Mouse (Mus musculus) liver, embryonic 12.5 days (tissue): ENCODE measurements around the gene Syngr2. TPM values are rescaled to one million over a fixed set of nuclear protein-coding genes. Genes with fewer than 3 reads are reported as not detected.
A peak's percentile ranks its signal among the peaks of the same experiment; 100 is the strongest.

Experiments used
- ATAC-seq: fragments of 200-750 bp; cut with Nextera tagmentation; 2 replicates; pipeline ENCODE4 v1.8.0; 2017; ENCODE audit warnings: moderate number of reproducible peaks, mild to moderate bottlenecking, moderate library complexity
- H3K27ac ChIP-seq: fragments of 300-500 bp; sonication (generic); 2 replicates; pipeline ENCODE4 v1.5.1; 2016; ENCODE audit warnings: mild to moderate bottlenecking
- H3K27me3 ChIP-seq: fragments of 300-500 bp; sonication (generic); replicated peaks from 2 replicates; pipeline ENCODE4 v1.6.1; 2016; ENCODE audit warnings: mild to moderate bottlenecking, moderate library complexity
- H3K36me3 ChIP-seq: fragments of 300-500 bp; sonication (generic); 2 replicates; pipeline ENCODE4 v1.6.1; 2016; ENCODE audit warnings: mild to moderate bottlenecking, moderate library complexity
- H3K4me1 ChIP-seq: fragments of 300-500 bp; sonication (generic); 2 replicates; pipeline ENCODE4 v1.6.1; 2016
- H3K4me2 ChIP-seq: fragments of 300-500 bp; sonication (generic); 2 replicates; pipeline ENCODE4 v1.6.1; 2016; ENCODE audit warnings: mild to moderate bottlenecking, moderate library complexity
- H3K4me3 ChIP-seq: fragments of 300-500 bp; sonication (generic); 2 replicates; pipeline ENCODE4 v1.5.1; 2016; ENCODE audit warnings: mild to moderate bottlenecking, moderate library complexity
- H3K9ac ChIP-seq: fragments of 300-500 bp; sonication (generic); 2 replicates; pipeline ENCODE4 v1.6.1; 2016; ENCODE audit warnings: mild to moderate bottlenecking, moderate library complexity
- H3K9me3 ChIP-seq: fragments of 300-500 bp; sonication (generic); replicated peaks from 2 replicates; pipeline ENCODE4 v1.6.1; 2016; ENCODE audit warnings: mild to moderate bottlenecking, moderate library complexity
- WGBS: fragments of 180-500 bp; shearing (Covaris S2); methylation state at CpG from one replicate; pipeline ENCODE4 v1.1.7; 2016; ENCODE audit not compliant: insufficient replicate concordance; 5-methylcytosine and 5-hydroxymethylcytosine counted together
- polyA plus RNA-seq: library from polyadenylated mRNA; unstranded; fragments of >200 nt; fragmentation: Nextera tagmentation; extraction: Ambion mirVana; gene quantifications from 2 replicates; pipeline ENCODE4 v1.2.1, GENCODE M21; 2016

The Syngr2 gene
- polyA plus RNA-seq, 1 experiment from 2014 or later, result 66.4 TPM

DNA sequence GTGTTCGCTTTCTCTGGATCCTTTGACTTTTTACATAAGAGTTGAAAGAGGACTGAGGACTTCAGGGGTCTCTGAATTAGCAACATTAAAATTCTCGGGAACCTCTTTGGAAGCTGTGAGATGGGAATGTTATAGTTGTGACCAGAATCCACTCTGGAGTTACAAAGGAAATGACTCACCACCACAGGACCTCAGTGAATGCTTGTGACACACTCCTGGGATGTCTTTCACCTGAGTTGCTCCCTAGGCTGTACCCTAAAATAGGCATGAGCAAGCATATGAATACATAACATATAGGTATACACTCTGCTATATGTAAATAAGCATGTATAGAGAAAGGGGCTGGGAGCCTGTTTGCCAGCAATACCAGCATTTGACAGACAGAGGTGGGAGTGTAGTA is 34.0 kb downstream of the Syngr2 start:
- Histone ChIP-seq H3K4me2 (no peak overlapping the region), H3K27me3 (no peaks in the 10 kb centered on the region), H3K4me1 (peaks cover 56% of the 10 kb centered on the region), H3K9ac (no peak overlapping the region), H3K4me3 (no peak overlapping the region), H3K27ac (no peak overlapping the region), H3K9me3 (no peaks in the 10 kb centered on the region), H3K36me3 (no peaks in the 10 kb centered on the region)
- no peak for ATAC-seq
- WGBS, result 61% methylated on average over 2 of the region's 2 CpGs

DNA sequence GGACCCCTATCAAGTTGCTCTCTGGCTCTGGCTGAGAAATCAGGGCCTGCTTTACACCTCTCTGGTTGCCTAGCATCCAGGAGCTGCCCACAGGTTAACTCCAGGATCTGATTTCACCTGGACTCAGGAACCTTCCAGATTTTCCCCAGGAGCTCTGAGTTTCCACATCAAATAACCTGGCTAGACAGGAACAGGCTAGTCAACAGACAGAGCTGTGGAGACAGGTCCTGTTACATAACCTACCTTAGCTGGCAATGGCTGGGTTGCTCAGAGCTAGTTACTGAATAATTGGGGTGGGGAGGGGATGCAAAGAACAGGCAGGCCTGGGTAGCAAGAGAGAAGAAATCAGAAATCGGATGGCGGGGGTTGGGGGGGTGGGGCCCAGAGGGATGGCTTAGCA is 35.5 kb downstream of the Syngr2 start:
- Histone ChIP-seq H3K9ac (no peak overlapping the region), H3K27me3 (no peaks in the 10 kb centered on the region), H3K27ac (peak overlapping the region; percentile 57), H3K4me1 (peaks cover 44% of the 10 kb centered on the region), H3K4me2 (no peak overlapping the region), H3K36me3 (no peaks in the 10 kb centered on the region), H3K4me3 (no peak overlapping the region), H3K9me3 (no peaks in the 10 kb centered on the region)
- 45% methylated on average over 2 of the region's 2 CpGs for WGBS
- ATAC-seq, result no peak

- peaks cover 44% of the 10 kb centered on the region for H3K4me1 ChIP-seq
- no peak for ATAC-seq
- 58% methylated on average over 2 of the region's 2 CpGs for whole genome bisulfite sequencing
- H3K4me3 ChIP-seq, result no peak overlapping the region
- H3K9me3 ChIP-seq, result no peaks in the 10 kb centered on the region
- peaks cover 5% of the 10 kb centered on the region for H3K36me3 ChIP-seq
- no peak overlapping the region for H3K4me2 ChIP-seq
- no peak overlapping the region for H3K9ac ChIP-seq
- H3K27ac ChIP-seq, result no peak overlapping the region
- H3K27me3 ChIP-seq, result no peaks in the 10 kb centered on the region
Measured at GRCm38 (mm10) chr11:117845651-117846050, 36.2 kb downstream of the Syngr2 start.

DNA sequence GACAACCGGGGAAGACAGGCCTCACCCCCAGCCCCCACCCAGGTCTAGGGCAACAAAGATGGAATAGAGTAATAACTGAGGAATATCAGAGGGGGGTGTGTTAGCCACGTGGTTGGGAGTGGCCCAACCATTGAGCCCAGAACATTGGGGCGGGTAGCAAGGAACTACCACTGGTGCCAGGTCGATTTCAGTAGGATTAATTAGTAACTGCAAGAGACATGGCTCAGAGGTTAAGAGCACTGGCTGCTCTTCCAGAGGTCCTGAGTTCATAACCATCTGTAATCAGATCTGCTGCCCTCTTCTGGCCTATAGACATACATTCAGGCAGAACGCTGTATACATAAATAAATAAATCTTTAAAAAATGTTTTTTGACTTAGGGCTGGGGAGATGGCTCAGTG is 37.2 kb downstream of the Syngr2 start:
- peaks cover 14% of the 10 kb centered on the region for H3K36me3 ChIP-seq
- H3K27me3 ChIP-seq, result no peaks in the 10 kb centered on the region
- H3K27ac ChIP-seq, result peak overlapping the region; percentile 62; the same call in 1 of the 2 replicates
- no peaks in the 10 kb centered on the region for H3K9me3 ChIP-seq
- peaks cover 45% of the 10 kb centered on the region for H3K4me1 ChIP-seq
- ATAC-seq, result no peak
- no peak overlapping the region for H3K4me2 ChIP-seq
- H3K4me3 ChIP-seq, result no peak overlapping the region
- H3K9ac ChIP-seq, result no peak overlapping the region
- WGBS, result 48% methylated on average over 5 of the region's 5 CpGs

DNA sequence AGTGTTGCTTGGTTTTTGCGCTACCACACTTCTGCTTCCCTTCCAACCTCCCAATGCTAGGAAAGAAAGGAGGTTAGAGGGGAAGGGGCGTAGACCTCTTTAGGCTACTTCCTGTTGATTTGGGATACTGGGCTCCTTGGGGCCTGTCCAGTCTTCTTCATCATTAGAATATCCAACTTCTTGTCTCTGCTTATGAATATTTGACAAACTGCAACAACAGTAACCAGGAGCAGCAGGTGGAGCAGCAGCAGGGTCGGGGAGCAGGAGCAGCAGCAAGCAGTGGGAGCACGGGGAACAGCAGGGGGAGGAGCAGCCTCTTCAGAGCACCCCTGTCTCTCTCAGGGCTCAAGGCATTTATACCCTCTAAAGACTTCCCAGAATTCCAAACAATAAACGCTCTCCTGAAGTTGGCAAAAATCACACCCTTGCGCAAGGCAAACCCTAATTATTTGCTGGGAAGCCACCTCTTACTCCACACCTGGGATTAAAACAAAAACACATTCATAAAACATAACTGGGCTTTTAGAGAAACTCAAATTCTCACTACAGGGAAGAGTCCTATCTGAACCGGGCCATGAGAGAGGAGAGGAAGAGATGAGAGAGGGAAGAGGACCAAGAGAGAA is 38.2 kb downstream of the Syngr2 start:
- Histone ChIP-seq H3K4me1 (peaks cover 53% of the 10 kb centered on the region), H3K36me3 (peaks cover 24% of the 10 kb centered on the region), H3K27me3 (no peaks in the 10 kb centered on the region), H3K27ac (peak overlapping the region; percentile 91), H3K4me2 (peak overlapping the region; percentile 87), H3K9ac (peak overlapping the region; percentile 92), H3K9me3 (no peaks in the 10 kb centered on the region), H3K4me3 (peak overlapping the region; percentile 87)
- no peak for ATAC-seq
- 65% methylated on average over 7 of the region's 7 CpGs for WGBS

DNA sequence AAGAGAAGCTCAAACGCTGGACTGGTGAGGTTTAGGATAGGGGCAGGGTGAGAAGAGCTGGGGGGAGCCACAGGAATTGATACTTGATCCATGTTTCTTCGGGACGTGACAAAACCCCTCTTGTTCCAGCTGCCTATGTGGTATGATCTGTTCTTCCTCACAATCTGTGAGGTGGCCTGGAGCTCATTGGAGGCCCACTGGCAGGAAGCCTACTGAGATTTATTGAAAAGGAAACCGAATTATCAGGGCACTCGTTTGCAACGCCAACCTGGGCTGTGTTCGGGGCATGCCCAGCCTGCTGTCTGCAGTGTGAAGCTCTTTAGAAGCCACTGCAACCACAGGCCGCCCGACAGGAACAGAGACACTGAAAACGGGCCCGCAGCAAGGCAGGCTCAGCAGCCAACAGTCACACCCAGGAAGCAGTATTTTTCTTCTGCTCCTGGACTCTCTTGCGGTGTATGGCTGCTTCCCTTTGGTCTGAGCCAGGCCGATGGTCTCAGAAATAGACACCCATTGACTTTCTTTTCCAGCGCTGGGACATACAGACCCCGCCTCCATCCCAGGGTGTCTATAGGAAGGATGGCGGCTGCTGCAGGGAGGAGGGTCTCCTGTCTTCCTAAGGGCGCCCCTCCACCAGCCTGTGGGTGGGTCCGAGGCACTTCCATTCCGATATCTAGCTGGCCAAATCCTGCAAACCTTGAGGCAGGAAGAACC is 39.0 kb downstream of the Syngr2 start:
- Histone ChIP-seq H3K27me3 (no peaks in the 10 kb centered on the region), H3K36me3 (peaks cover 31% of the 10 kb centered on the region), H3K9ac (peak overlapping the region; percentile 92), H3K27ac (peak overlapping the region; percentile 91), H3K9me3 (no peaks in the 10 kb centered on the region), H3K4me1 (peaks cover 53% of the 10 kb centered on the region), H3K4me3 (peak overlapping the region; percentile 87), H3K4me2 (peak overlapping the region; percentile 87)
- ATAC-seq, result peak; percentile 53
- 8% methylated on average over 19 of the region's 19 CpGs for WGBS

GRCm38 (mm10) chr11:117848985-117849671 is 39.7 kb downstream of the Syngr2 start, which contains the start of gene Birc5:
TSS of gene Birc5 (plus strand) at chr11:117849251.
- Histone ChIP-seq H3K27me3 (no peaks in the 10 kb centered on the region), H3K4me2 (peak within 1 kb of the TSS; percentile 87), H3K27ac (peak within 1 kb of the TSS; percentile 91), H3K9ac (peak within 1 kb of the TSS; percentile 92), H3K4me3 (peak within 1 kb of the TSS; percentile 87), H3K36me3 (peaks cover 38% of the 10 kb centered on the region), H3K4me1 (peaks cover 53% of the 10 kb centered on the region), H3K9me3 (no peaks in the 10 kb centered on the region)
- ATAC-seq, result peak; percentile 87
- WGBS, result 1% methylated on average over 51 of the region's 51 CpGs

GRCm38 (mm10) chr11:117852875-117853274 is 43.4 kb downstream of the Syngr2 start:
- Histone ChIP-seq H3K27me3 (no peaks in the 10 kb centered on the region), H3K36me3 (peaks cover 75% of the 10 kb centered on the region), H3K4me1 (peaks cover 33% of the 10 kb centered on the region), H3K9ac (no peak overlapping the region), H3K9me3 (no peaks in the 10 kb centered on the region; the same call in 1 of the 2 replicates), H3K4me2 (no peak overlapping the region), H3K4me3 (no peak overlapping the region), H3K27ac (no peak overlapping the region)
- WGBS, result 87% methylated on average over 3 of the region's 3 CpGs
- ATAC-seq, result no peak

DNA sequence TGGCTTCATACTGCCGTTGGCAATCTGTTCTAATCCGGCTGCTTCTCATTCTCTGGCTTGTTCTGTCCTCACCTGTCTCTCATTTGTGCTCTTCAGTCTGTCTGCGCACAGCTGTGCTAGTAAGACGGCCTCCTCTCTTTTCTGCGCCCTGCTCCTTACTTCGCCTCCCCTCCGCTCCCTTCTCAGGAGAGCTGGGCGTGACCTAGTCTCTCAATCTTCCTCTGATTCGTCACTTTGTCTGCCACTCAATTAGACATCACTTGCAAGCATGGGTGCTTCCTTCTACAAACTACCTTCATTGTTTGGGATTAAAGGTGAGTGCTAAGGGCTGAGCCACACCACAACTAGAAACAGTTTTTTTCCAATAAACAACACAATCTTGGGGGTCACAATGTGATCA is 44.8 kb downstream of the Syngr2 start:
- Histone ChIP-seq H3K36me3 (peaks cover 84% of the 10 kb centered on the region), H3K4me1 (peaks cover 24% of the 10 kb centered on the region), H3K27ac (no peak overlapping the region), H3K27me3 (peaks cover 12% of the 10 kb centered on the region), H3K9me3 (no peaks in the 10 kb centered on the region; the same call in 1 of the 2 replicates), H3K4me2 (no peak overlapping the region), H3K9ac (no peak overlapping the region), H3K4me3 (no peak overlapping the region)
- WGBS, result 86% methylated on average over 9 of the region's 9 CpGs
- no peak for ATAC-seq

GRCm38 (mm10) chr11:117855360-117855759 is 45.9 kb downstream of the Syngr2 start:
- Histone ChIP-seq H3K27me3 (peaks cover 23% of the 10 kb centered on the region), H3K4me3 (no peak overlapping the region), H3K4me1 (peaks cover 21% of the 10 kb centered on the region), H3K4me2 (no peak overlapping the region), H3K9ac (no peak overlapping the region), H3K27ac (no peak overlapping the region), H3K36me3 (peaks cover 81% of the 10 kb centered on the region), H3K9me3 (no peaks in the 10 kb centered on the region; the same call in 1 of the 2 replicates)
- 86% methylated on average over 5 of the region's 5 CpGs for WGBS
- ATAC-seq, result no peak

GRCm38 (mm10) chr11:117855975-117856374 is 46.5 kb downstream of the Syngr2 start:
- H3K9me3 ChIP-seq, result no peaks in the 10 kb centered on the region; the same call in 1 of the 2 replicates
- no peak overlapping the region for H3K4me3 ChIP-seq
- peaks cover 29% of the 10 kb centered on the region for H3K27me3 ChIP-seq
- no peak for ATAC-seq
- no peak overlapping the region for H3K4me2 ChIP-seq
- H3K4me1 ChIP-seq, result peaks cover 19% of the 10 kb centered on the region
- H3K9ac ChIP-seq, result no peak overlapping the region
- no peak overlapping the region for H3K27ac ChIP-seq
- WGBS, result 77% methylated on average over 1 of the region's 1 CpGs
- H3K36me3 ChIP-seq, result peaks cover 77% of the 10 kb centered on the region

GRCm38 (mm10) chr11:117857462-117857861 is 48.0 kb downstream of the Syngr2 start:
- Histone ChIP-seq H3K36me3 (peaks cover 62% of the 10 kb centered on the region), H3K27me3 (peaks cover 44% of the 10 kb centered on the region), H3K27ac (no peak overlapping the region), H3K4me3 (no peak overlapping the region), H3K9ac (no peak overlapping the region), H3K4me2 (no peak overlapping the region), H3K9me3 (no peaks in the 10 kb centered on the region; the same call in 1 of the 2 replicates), H3K4me1 (0 out of 2 replicates have a peak, but pooled peaks cover 4% of the 10 kb centered on the region)
- no peak for ATAC-seq
- WGBS, result 89% methylated on average over 10 of the region's 10 CpGs
